Mouse (Mus musculus): ENCODE data around the gene Insr. TPM values are rescaled to one million over a fixed set of nuclear protein-coding genes. Genes with fewer than 3 reads are reported as not detected.
A peak's percentile ranks its signal among the peaks of the same experiment; 100 is the strongest.
"Not testable (repeated sequence)": the region's sequence is repeated elsewhere in the genome, so short reads cannot be mapped to it uniquely, and the experiment has no call there.

Gene Insr
- polyA plus RNA-seq, 1 experiment from 2014 or later, result 56.9 TPM

DNA sequence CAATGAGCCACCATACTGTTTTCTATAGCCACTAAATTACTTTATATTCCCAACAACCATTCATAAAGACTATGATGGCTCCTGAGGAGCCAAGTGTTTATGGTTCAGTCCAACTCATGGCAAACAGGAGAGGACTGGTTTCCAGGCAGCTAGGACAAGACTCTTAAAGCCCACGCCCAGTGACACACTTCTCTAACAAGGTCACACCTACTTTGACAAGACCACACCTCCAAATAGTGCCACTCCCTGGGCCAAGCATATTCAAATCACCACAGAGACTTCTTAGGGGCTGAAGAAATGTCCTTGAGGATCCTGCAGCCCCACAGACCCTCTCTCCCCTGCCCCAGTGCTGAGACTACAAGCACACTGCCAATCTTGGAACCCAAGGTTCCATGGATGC lies 64.8 kb downstream of the Insr start:
- Histone ChIP-seq H3K27me3 (ENCODE audit: control insufficient read depth, insufficient read depth, low read length) (no peaks in the 10 kb centered on the region), H3K4me1 (ENCODE audit: control insufficient read depth in 2 of 2, insufficient read depth in 2 of 2, low read length in 2 of 2) (peaks cover 17 to 32% of the 10 kb centered on the region in 2 experiments), H3K4me3 (ENCODE audit: control insufficient read depth in 1 of 2, insufficient read depth in 1 of 2, low read depth in 1 of 2, low read length in 2 of 2) (no peak overlapping the region), H3K36me3 (ENCODE audit: control insufficient read depth, insufficient read depth, low read length) (peaks cover 12% of the 10 kb centered on the region), H3K4me2 (ENCODE audit: low read length) (no peak overlapping the region), H3K27ac (replicated peaks in 1 of 2; ENCODE audit: control insufficient read depth in 1 of 2, insufficient read depth in 1 of 2, low read depth in 2 of 2, low read length in 2 of 2) (no peak overlapping the region), H3K9ac (ENCODE audit: low read length) (no peak overlapping the region), H3K9me3 (ENCODE audit: control insufficient read depth, low read length) (no peaks in the 10 kb centered on the region)
- ATAC-seq (ENCODE audit: insufficient number of reproducible peaks, insufficient read depth, low FRiP score, low read depth), result no peak
- 92% methylated on average over 1 of the region's 1 CpGs for WGBS

DNA sequence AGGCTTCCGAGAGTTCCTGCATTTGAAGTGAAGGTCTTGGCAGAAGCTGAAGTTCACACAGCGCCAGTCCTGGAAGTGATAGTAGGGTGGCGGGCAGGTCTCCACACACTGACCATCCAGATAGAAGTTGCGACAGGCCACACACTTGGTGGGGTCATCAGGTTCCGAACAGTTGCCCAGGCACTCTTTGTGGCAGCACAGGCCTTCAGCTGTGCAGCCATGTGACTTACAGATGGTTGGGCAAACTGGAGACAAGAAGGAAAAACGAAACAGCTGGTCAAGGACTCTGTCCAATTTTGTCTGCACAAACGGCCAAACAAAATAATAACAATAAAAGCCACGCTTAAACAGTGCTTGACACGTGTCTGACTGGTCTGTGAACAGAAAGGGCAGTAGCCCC lies 68.0 kb downstream of the Insr start:
- Histone ChIP-seq H3K36me3 (ENCODE audit: control insufficient read depth, insufficient read depth, low read length) (peaks cover 26% of the 10 kb centered on the region), H3K27ac (replicated peaks in 1 of 2; ENCODE audit: control insufficient read depth in 1 of 2, insufficient read depth in 1 of 2, low read depth in 2 of 2, low read length in 2 of 2) (no peak overlapping the region), H3K4me2 (ENCODE audit: low read length) (no peak overlapping the region), H3K4me3 (ENCODE audit: control insufficient read depth in 1 of 2, insufficient read depth in 1 of 2, low read depth in 1 of 2, low read length in 2 of 2) (no peak overlapping the region), H3K27me3 (ENCODE audit: control insufficient read depth, insufficient read depth, low read length) (no peaks in the 10 kb centered on the region), H3K9ac (ENCODE audit: low read length) (no peak overlapping the region), H3K9me3 (ENCODE audit: control insufficient read depth, low read length) (no peaks in the 10 kb centered on the region), H3K4me1 (ENCODE audit: control insufficient read depth in 2 of 2, insufficient read depth in 2 of 2, low read length in 2 of 2) (peaks cover 14 to 23% of the 10 kb centered on the region in 2 experiments)
- 76% methylated on average over 9 of the region's 9 CpGs for WGBS
- peak; percentile 6; the same call in 1 of the 2 replicates for ATAC-seq (ENCODE audit: insufficient number of reproducible peaks, insufficient read depth, low FRiP score, low read depth)

DNA sequence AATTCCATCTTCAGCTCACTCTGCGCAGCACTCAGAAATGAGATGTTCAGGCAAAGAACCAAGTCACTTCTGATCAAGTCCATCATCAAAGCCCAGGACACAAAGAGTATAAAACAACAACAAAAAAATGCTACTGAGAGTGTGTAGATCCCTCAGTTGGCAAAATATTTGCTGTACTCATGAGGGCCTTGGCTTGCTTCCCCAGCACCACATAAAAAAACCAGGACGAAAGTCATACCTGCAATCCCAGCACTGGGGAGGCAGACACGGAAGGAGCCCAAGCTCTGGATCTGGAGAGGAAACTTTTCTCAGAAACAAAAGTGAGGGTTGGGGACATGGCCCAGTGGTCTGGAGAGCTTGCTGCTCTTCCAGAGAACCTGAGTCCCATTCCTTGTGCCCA lies 69.5 kb downstream of the Insr start:
- no peaks in the 10 kb centered on the region for H3K9me3 ChIP-seq (ENCODE audit: control insufficient read depth, low read length)
- H3K27ac ChIP-seq (replicated peaks in 1 of 2; ENCODE audit: control insufficient read depth in 1 of 2, insufficient read depth in 1 of 2, low read depth in 2 of 2, low read length in 2 of 2), result peak overlapping the region; percentile 30 to 41; a peak in 2 of 4 replicates
- 89% methylated on average over 3 of the region's 3 CpGs for WGBS
- H3K9ac ChIP-seq (ENCODE audit: low read length), result no peak overlapping the region
- peaks cover 10 to 11% of the 10 kb centered on the region in 2 experiments for H3K4me1 ChIP-seq (ENCODE audit: control insufficient read depth in 2 of 2, insufficient read depth in 2 of 2, low read length in 2 of 2)
- H3K4me3 ChIP-seq (ENCODE audit: control insufficient read depth in 1 of 2, insufficient read depth in 1 of 2, low read depth in 1 of 2, low read length in 2 of 2), result no peak overlapping the region
- H3K4me2 ChIP-seq (ENCODE audit: low read length), result no peak overlapping the region
- H3K36me3 ChIP-seq (ENCODE audit: control insufficient read depth, insufficient read depth, low read length), result peaks cover 38% of the 10 kb centered on the region
- ATAC-seq (ENCODE audit: insufficient number of reproducible peaks, insufficient read depth, low FRiP score, low read depth), result no peak
- no peaks in the 10 kb centered on the region for H3K27me3 ChIP-seq (ENCODE audit: control insufficient read depth, insufficient read depth, low read length)

DNA sequence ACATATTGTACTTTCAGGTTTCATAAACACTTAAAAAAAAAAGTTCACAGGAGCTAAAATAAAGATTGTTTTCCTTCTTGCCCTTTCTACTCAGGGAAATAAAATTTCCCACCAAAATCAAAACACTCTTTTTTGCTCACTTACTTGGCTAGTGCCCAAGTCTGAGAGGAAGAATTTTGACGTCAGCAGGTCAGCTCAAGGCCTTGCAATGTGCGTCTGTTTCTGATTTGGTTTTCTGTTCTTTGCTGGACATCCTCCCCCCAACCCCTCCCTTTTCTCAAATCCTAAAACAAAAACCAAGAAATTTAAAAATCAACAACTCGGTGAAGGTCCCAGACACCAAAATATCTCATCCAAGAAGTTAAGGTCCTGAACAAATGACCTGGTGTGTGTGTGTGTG lies 70.1 kb downstream of the Insr start:
- no peak overlapping the region for H3K4me3 ChIP-seq (ENCODE audit: control insufficient read depth in 1 of 2, insufficient read depth in 1 of 2, low read depth in 1 of 2, low read length in 2 of 2)
- peaks cover 44% of the 10 kb centered on the region for H3K36me3 ChIP-seq (ENCODE audit: control insufficient read depth, insufficient read depth, low read length)
- H3K4me2 ChIP-seq (ENCODE audit: low read length), result no peak overlapping the region
- H3K27ac ChIP-seq (replicated peaks in 1 of 2; ENCODE audit: control insufficient read depth in 1 of 2, insufficient read depth in 1 of 2, low read depth in 2 of 2, low read length in 2 of 2), result peak overlapping the region; percentile 30 to 41; a peak in 3 of 4 replicates
- no peaks in the 10 kb centered on the region for H3K27me3 ChIP-seq (ENCODE audit: control insufficient read depth, insufficient read depth, low read length)
- no peak overlapping the region for H3K9ac ChIP-seq (ENCODE audit: low read length)
- no peaks in the 10 kb centered on the region for H3K9me3 ChIP-seq (ENCODE audit: control insufficient read depth, low read length)
- H3K4me1 ChIP-seq (ENCODE audit: control insufficient read depth in 2 of 2, insufficient read depth in 2 of 2, low read length in 2 of 2), result peaks cover 6 to 9% of the 10 kb centered on the region in 2 experiments; a peak in 3 of 4 replicates
- WGBS, result 23% methylated on average over 3 of the region's 3 CpGs
- 0 out of 2 replicates have a peak, but pooled peaks have one; percentile 33 for ATAC-seq (ENCODE audit: insufficient number of reproducible peaks, insufficient read depth, low FRiP score, low read depth)

DNA sequence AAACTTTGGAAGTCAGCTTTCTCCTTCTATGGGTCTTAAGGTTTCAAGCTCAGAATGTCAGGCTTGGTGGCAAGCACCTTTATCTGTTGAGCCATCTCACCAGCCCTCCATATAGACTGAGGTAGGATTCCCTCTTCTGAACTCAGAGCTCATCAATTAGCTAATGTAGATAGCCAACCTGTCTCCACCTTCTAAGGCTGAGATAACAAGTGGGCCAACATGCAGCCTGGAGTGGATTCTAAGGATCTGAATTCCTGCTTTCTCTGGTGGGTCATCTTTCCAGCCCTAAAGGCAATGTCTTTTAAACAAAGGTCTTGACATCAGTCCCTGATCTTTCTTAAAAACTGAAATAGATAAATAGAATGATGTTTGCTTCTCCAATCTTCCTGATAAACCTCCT lies 70.7 kb downstream of the Insr start:
- Histone ChIP-seq H3K27ac (replicated peaks in 1 of 2; ENCODE audit: control insufficient read depth in 1 of 2, insufficient read depth in 1 of 2, low read depth in 2 of 2, low read length in 2 of 2) (no peak overlapping the region; a peak in 1 of 4 replicates), H3K27me3 (ENCODE audit: control insufficient read depth, insufficient read depth, low read length) (no peaks in the 10 kb centered on the region)

DNA sequence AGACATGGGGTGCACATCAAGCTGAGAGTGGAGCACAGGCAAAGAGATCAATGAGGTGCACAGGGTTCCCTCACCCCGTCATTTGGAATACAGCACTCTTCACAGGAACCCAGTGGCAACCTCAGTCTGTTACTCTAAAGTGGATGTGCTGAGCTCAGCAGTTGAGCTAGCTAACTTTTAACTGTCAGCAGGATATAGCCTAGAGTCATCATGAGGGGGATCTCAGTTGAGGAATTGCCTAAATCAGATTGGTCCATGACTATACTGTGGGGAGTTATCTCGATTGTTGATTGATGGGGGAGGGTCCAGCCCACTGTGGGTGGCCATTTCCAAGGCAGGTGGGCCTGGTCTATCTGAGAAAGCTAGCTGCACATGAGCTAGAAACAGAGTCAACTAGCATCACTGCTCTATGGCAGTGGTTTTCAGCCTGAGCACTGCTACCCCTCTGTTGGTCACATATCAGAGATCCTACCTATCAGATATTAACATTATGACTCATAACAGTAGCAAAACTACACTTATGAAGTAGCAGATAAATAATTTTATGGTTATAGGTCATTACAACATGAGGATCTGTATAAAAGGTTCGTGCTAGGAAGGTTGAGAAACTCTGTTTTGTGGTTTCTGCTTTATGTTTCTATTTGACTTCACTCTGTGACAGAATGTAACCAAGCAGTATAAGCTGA lies 74.5 kb downstream of the Insr start:
- WGBS, result 91% methylated on average over 3 of the region's 3 CpGs
- H3K27ac ChIP-seq (replicated peaks in 1 of 2; ENCODE audit: control insufficient read depth in 1 of 2, insufficient read depth in 1 of 2, low read depth in 2 of 2, low read length in 2 of 2), result no peak overlapping the region
- no peaks in the 10 kb centered on the region for H3K27me3 ChIP-seq (ENCODE audit: control insufficient read depth, insufficient read depth, low read length)
- ATAC-seq (ENCODE audit: insufficient number of reproducible peaks, insufficient read depth, low FRiP score, low read depth), result no peak
- H3K9me3 ChIP-seq (ENCODE audit: control insufficient read depth, low read length), result no peaks in the 10 kb centered on the region
- no peak overlapping the region for H3K4me2 ChIP-seq (ENCODE audit: low read length)
- peaks cover 3 to 5% of the 10 kb centered on the region in 2 experiments; a peak in 2 of 4 replicates for H3K4me1 ChIP-seq (ENCODE audit: control insufficient read depth in 2 of 2, insufficient read depth in 2 of 2, low read length in 2 of 2)
- H3K9ac ChIP-seq (ENCODE audit: low read length), result no peak overlapping the region
- H3K36me3 ChIP-seq (ENCODE audit: control insufficient read depth, insufficient read depth, low read length), result peaks cover 77% of the 10 kb centered on the region
- H3K4me3 ChIP-seq (ENCODE audit: control insufficient read depth in 1 of 2, insufficient read depth in 1 of 2, low read depth in 1 of 2, low read length in 2 of 2), result no peak overlapping the region

More for the DNA sequence above, 70.7 kb downstream of the Insr start:
- Histone ChIP-seq H3K4me1 (ENCODE audit: control insufficient read depth in 2 of 2, insufficient read depth in 2 of 2, low read length in 2 of 2) (peaks cover 6 to 9% of the 10 kb centered on the region in 2 experiments; a peak in 3 of 4 replicates), H3K9ac (ENCODE audit: low read length) (no peak overlapping the region), H3K9me3 (ENCODE audit: control insufficient read depth, low read length) (no peaks in the 10 kb centered on the region), H3K4me3 (ENCODE audit: control insufficient read depth in 1 of 2, insufficient read depth in 1 of 2, low read depth in 1 of 2, low read length in 2 of 2) (no peak overlapping the region), H3K36me3 (ENCODE audit: control insufficient read depth, insufficient read depth, low read length) (peaks cover 49% of the 10 kb centered on the region), H3K4me2 (ENCODE audit: low read length) (no peak overlapping the region)
- no peak for ATAC-seq (ENCODE audit: insufficient number of reproducible peaks, insufficient read depth, low FRiP score, low read depth)

DNA sequence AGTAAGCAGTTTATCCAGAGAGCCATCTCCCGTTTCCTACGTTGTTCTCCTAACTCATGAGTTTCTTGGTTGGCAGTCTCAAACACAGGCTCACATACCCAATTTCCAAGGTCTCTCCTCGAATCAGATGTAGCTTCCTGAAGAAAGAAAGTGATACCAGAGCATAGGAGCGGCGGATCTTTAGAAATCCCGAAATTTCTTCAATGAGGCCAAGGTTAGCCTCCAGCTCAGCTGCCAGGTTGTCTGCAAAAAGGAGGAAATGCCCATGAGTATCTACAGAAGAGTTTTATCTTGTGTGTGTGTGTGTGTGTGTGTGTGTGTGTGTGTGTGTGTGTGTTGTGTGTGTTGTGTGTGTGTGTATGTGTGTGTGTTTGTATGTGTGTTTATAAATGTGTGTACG lies 76.6 kb downstream of the Insr start:
- Histone ChIP-seq H3K9me3 (ENCODE audit: control insufficient read depth, low read length) (no peaks in the 10 kb centered on the region), H3K4me3 (ENCODE audit: control insufficient read depth in 1 of 2, insufficient read depth in 1 of 2, low read depth in 1 of 2, low read length in 2 of 2) (no peak overlapping the region), H3K36me3 (ENCODE audit: control insufficient read depth, insufficient read depth, low read length) (peaks cover 82% of the 10 kb centered on the region), H3K27me3 (ENCODE audit: control insufficient read depth, insufficient read depth, low read length) (no peaks in the 10 kb centered on the region), H3K4me1 (ENCODE audit: control insufficient read depth in 2 of 2, insufficient read depth in 2 of 2, low read length in 2 of 2) (no peaks in the 10 kb centered on the region), H3K4me2 (ENCODE audit: low read length) (no peak overlapping the region), H3K27ac (replicated peaks in 1 of 2; ENCODE audit: control insufficient read depth in 1 of 2, insufficient read depth in 1 of 2, low read depth in 2 of 2, low read length in 2 of 2) (no peak overlapping the region), H3K9ac (ENCODE audit: low read length) (no peak overlapping the region)
- WGBS, result 94% methylated on average over 7 of the region's 7 CpGs
- ATAC-seq (ENCODE audit: insufficient number of reproducible peaks, insufficient read depth, low FRiP score, low read depth), result no peak

DNA sequence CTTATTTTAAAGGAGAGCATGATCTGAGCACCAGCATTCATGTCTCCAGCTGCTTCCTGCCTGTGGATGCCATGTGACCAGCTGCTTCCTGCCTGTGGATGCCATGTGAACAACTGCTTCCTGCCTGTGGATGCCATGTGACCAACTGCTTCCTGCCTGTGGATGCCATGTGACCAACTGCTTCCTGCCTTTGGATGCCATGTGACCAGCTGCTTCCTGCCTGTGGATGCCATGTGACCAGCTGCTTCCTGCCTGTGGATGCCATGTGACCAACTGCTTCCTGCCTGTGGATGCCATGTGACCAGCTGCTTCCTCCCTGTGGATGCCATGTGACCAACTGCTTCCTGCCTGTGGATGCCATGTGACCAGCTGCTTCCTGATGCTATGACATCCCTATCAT lies 85.1 kb downstream of the Insr start:
- ATAC-seq (ENCODE audit: insufficient number of reproducible peaks, insufficient read depth, low FRiP score, low read depth), result not testable (repeated sequence)

More for the DNA sequence above, 85.1 kb downstream of the Insr start:
- H3K9ac ChIP-seq (ENCODE audit: low read length); H3K27ac ChIP-seq (replicated peaks in 1 of 2; ENCODE audit: control insufficient read depth in 1 of 2, insufficient read depth in 1 of 2, low read depth in 2 of 2, low read length in 2 of 2); H3K9me3 ChIP-seq (ENCODE audit: control insufficient read depth, low read length); H3K4me3 ChIP-seq (ENCODE audit: control insufficient read depth in 1 of 2, insufficient read depth in 1 of 2, low read depth in 1 of 2, low read length in 2 of 2); H3K4me1 ChIP-seq (ENCODE audit: control insufficient read depth in 2 of 2, insufficient read depth in 2 of 2, low read length in 2 of 2); H3K27me3 ChIP-seq (ENCODE audit: control insufficient read depth, insufficient read depth, low read length); H3K4me2 ChIP-seq (ENCODE audit: low read length): not testable (repeated sequence)
- H3K36me3 ChIP-seq (ENCODE audit: control insufficient read depth, insufficient read depth, low read length), result peaks cover 86% of the 10 kb centered on the region

Measured in heart, embryonic 14.5 days (tissue).